Mouse (Mus musculus): ENCODE measurements around the gene Ipo9.
A peak's percentile ranks its signal among the peaks of the same experiment; 100 is the strongest.
"Not testable (repeated sequence)": the region's sequence is repeated elsewhere in the genome, so short reads cannot be mapped to it uniquely, and the experiment has no call there.

Gene Ipo9

GRCm38 (mm10) chr1:135384171-135384570 lies 46.1 kb downstream of the Ipo9 start:
- TF ChIP-seq NANOG (IDR thresholded peaks at IDR 0.05; ENCODE audit: borderline replicate concordance, low read length) = no peak
- no peak for TF ChIP-seq POU5F1 (IDR thresholded peaks at IDR 0.05; ENCODE audit: borderline replicate concordance, low read length)
- no peak for TF ChIP-seq CTCF (conservative IDR thresholded peaks at IDR 0.05; ENCODE audit: low read length)
- no peaks in the 10 kb centered on the region for H3K4me1 ChIP-seq (replicated peaks; ENCODE audit: low read depth, low read length)
- no peaks in the 10 kb centered on the region for H3K9me3 ChIP-seq (ENCODE audit: low read length)
- peaks cover 70% of the 10 kb centered on the region for H3K36me3 ChIP-seq (ENCODE audit: insufficient read depth, low read length)
- no peak overlapping the region for H3K4me3 ChIP-seq (replicated peaks; ENCODE audit: low read length)
- no peaks in the 10 kb centered on the region for H3K27me3 ChIP-seq (ENCODE audit: insufficient read depth, low read length)

GRCm38 (mm10) chr1:135381560-135381959 lies 48.7 kb downstream of the Ipo9 start:
- not testable (repeated sequence) for H3K9me3 ChIP-seq (ENCODE audit: low read length); H3K4me3 ChIP-seq (replicated peaks; ENCODE audit: low read length); H3K4me1 ChIP-seq (replicated peaks; ENCODE audit: low read depth, low read length); H3K27me3 ChIP-seq (ENCODE audit: insufficient read depth, low read length)
- H3K36me3 ChIP-seq (ENCODE audit: insufficient read depth, low read length) = peaks cover 45% of the 10 kb centered on the region

- H3K9me3 ChIP-seq (ENCODE audit: low read length) = no peaks in the 10 kb centered on the region
- H3K4me3 ChIP-seq (replicated peaks; ENCODE audit: low read length) = no peak overlapping the region
- H3K4me1 ChIP-seq (replicated peaks; ENCODE audit: low read depth, low read length) = peaks cover 1% of the 10 kb centered on the region
- no peak for TF ChIP-seq NANOG (IDR thresholded peaks at IDR 0.05; ENCODE audit: borderline replicate concordance, low read length)
- TF ChIP-seq CTCF (conservative IDR thresholded peaks at IDR 0.05; ENCODE audit: low read length) = no peak
- TF ChIP-seq POU5F1 (IDR thresholded peaks at IDR 0.05; ENCODE audit: borderline replicate concordance, low read length) = no peak
- peaks cover 32% of the 10 kb centered on the region for H3K36me3 ChIP-seq (ENCODE audit: insufficient read depth, low read length)
- peaks cover 16% of the 10 kb centered on the region for H3K27me3 ChIP-seq (ENCODE audit: insufficient read depth, low read length)
Measured at GRCm38 (mm10) chr1:135380071-135380991, 50.0 kb downstream of the Ipo9 start.

GRCm38 (mm10) chr1:135379048-135379447 lies 51.3 kb downstream of the Ipo9 start:
- Histone ChIP-seq H3K36me3 (ENCODE audit: insufficient read depth, low read length) (peaks cover 19% of the 10 kb centered on the region), H3K4me1 (replicated peaks; ENCODE audit: low read depth, low read length) (peaks cover 11% of the 10 kb centered on the region), H3K4me3 (replicated peaks; ENCODE audit: low read length) (no peak overlapping the region), H3K27me3 (ENCODE audit: insufficient read depth, low read length) (peaks cover 29% of the 10 kb centered on the region), H3K9me3 (ENCODE audit: low read length) (no peaks in the 10 kb centered on the region)
- no peak for TF ChIP-seq NANOG (IDR thresholded peaks at IDR 0.05; ENCODE audit: borderline replicate concordance, low read length)
- no peak for TF ChIP-seq POU5F1 (IDR thresholded peaks at IDR 0.05; ENCODE audit: borderline replicate concordance, low read length)
- TF ChIP-seq CTCF (conservative IDR thresholded peaks at IDR 0.05; ENCODE audit: low read length) = no peak

- peaks cover 14% of the 10 kb centered on the region for H3K4me1 ChIP-seq (replicated peaks; ENCODE audit: low read depth, low read length)
- peaks cover 15% of the 10 kb centered on the region for H3K36me3 ChIP-seq (ENCODE audit: insufficient read depth, low read length)
- TF ChIP-seq CTCF (conservative IDR thresholded peaks at IDR 0.05; ENCODE audit: low read length) = no peak
- TF ChIP-seq NANOG (IDR thresholded peaks at IDR 0.05; ENCODE audit: borderline replicate concordance, low read length) = no peak
- TF ChIP-seq POU5F1 (IDR thresholded peaks at IDR 0.05; ENCODE audit: borderline replicate concordance, low read length) = no peak
- no peaks in the 10 kb centered on the region for H3K9me3 ChIP-seq (ENCODE audit: low read length)
- peaks cover 32% of the 10 kb centered on the region for H3K27me3 ChIP-seq (ENCODE audit: insufficient read depth, low read length)
- H3K4me3 ChIP-seq (replicated peaks; ENCODE audit: low read length) = no peak overlapping the region
Measured at GRCm38 (mm10) chr1:135378576-135378975, 51.7 kb downstream of the Ipo9 start.

GRCm38 (mm10) chr1:135374868-135375581 lies 55.3 kb downstream of the Ipo9 start, which contains the start of gene Shisa4:
TSS of gene Shisa4 (minus strand) at chr1:135375237.
- peaks cover 17% of the 10 kb centered on the region for H3K4me1 ChIP-seq (replicated peaks; ENCODE audit: low read depth, low read length)
- no peaks in the 10 kb centered on the region for H3K36me3 ChIP-seq (ENCODE audit: insufficient read depth, low read length)
- H3K4me3 ChIP-seq (replicated peaks; ENCODE audit: low read length) = peak within 1 kb of the TSS; percentile 84
- no peaks in the 10 kb centered on the region for H3K9me3 ChIP-seq (ENCODE audit: low read length)
- TF ChIP-seq NANOG (IDR thresholded peaks at IDR 0.05; ENCODE audit: borderline replicate concordance, low read length) = no peak
- TF ChIP-seq POU5F1 (IDR thresholded peaks at IDR 0.05; ENCODE audit: borderline replicate concordance, low read length) = no peak
- no peak for TF ChIP-seq CTCF (conservative IDR thresholded peaks at IDR 0.05; ENCODE audit: low read length)
- H3K27me3 ChIP-seq (ENCODE audit: insufficient read depth, low read length) = peaks cover 60% of the 10 kb centered on the region

- Histone ChIP-seq H3K9me3 (ENCODE audit: low read length) (no peaks in the 10 kb centered on the region), H3K4me1 (replicated peaks; ENCODE audit: low read depth, low read length) (peaks cover 24% of the 10 kb centered on the region), H3K27me3 (ENCODE audit: insufficient read depth, low read length) (peaks cover 62% of the 10 kb centered on the region), H3K4me3 (replicated peaks; ENCODE audit: low read length) (peak overlapping the region; percentile 84), H3K36me3 (ENCODE audit: insufficient read depth, low read length) (no peaks in the 10 kb centered on the region)
- TF ChIP-seq CTCF (conservative IDR thresholded peaks at IDR 0.05; ENCODE audit: low read length) = no peak
- TF ChIP-seq POU5F1 (IDR thresholded peaks at IDR 0.05; ENCODE audit: borderline replicate concordance, low read length) = no peak
Measured at GRCm38 (mm10) chr1:135374175-135374867, 56.0 kb downstream of the Ipo9 start.

GRCm38 (mm10) chr1:135373171-135373677 lies 57.1 kb downstream of the Ipo9 start:
- H3K9me3 ChIP-seq (ENCODE audit: low read length) = no peaks in the 10 kb centered on the region
- H3K27me3 ChIP-seq (ENCODE audit: insufficient read depth, low read length) = peaks cover 58% of the 10 kb centered on the region
- H3K4me1 ChIP-seq (replicated peaks; ENCODE audit: low read depth, low read length) = peaks cover 30% of the 10 kb centered on the region
- no peaks in the 10 kb centered on the region for H3K36me3 ChIP-seq (ENCODE audit: insufficient read depth, low read length)
- H3K4me3 ChIP-seq (replicated peaks; ENCODE audit: low read length) = no peak overlapping the region
- TF ChIP-seq NANOG (IDR thresholded peaks at IDR 0.05; ENCODE audit: borderline replicate concordance, low read length) = no peak
- no peak for TF ChIP-seq CTCF (conservative IDR thresholded peaks at IDR 0.05; ENCODE audit: low read length)
- TF ChIP-seq POU5F1 (IDR thresholded peaks at IDR 0.05; ENCODE audit: borderline replicate concordance, low read length) = no peak
